Mouse (Mus musculus): ENCODE measurements around the gene Mlycd.

The Mlycd gene

DNA sequence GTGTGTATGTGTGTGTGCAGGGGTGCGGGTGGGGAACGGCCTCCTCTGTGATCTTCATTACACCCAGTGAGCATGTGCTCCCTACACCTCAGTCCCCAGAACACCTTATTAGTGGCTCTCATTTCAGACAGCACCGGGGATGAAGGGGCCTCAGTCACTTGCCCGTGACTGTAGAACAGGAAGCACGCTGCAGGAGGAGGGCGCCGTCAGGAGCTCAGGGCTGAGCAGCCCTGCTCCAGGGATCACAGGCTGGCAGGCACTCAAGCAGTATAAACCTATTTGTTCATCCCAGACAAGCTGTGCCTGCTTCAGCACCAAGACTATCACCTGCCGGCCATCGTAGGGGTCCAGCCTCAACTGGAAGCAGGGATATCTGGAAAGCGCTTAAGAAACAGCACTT lies 9.2 kb downstream of the Mlycd start:
- no peak for DNase-seq (ENCODE audit: low read depth, low spot score)

DNA sequence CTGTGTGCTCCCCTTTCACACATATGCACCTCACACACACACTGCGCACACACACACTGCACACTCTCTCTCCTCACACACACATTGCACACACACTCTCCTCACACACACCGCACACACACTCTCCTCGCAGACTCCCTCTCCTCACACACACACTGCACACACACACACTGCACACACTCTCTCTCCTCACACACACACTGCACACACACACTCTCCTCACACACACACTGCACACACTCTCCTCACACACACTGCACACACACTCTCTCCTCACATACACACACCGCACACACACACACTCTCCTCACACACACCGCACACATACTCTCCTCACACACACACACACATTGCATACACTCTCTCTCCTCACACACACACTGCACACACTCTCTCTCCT lies 10.0 kb downstream of the Mlycd start:
- DNase-seq (ENCODE audit: low read depth, low spot score) = no peak

- DNase-seq (ENCODE audit: low read depth, low spot score) = peak; percentile 54
Measured at GRCm38 (mm10) chr8:119408311-119408710, 13.6 kb downstream of the Mlycd start.

DNA sequence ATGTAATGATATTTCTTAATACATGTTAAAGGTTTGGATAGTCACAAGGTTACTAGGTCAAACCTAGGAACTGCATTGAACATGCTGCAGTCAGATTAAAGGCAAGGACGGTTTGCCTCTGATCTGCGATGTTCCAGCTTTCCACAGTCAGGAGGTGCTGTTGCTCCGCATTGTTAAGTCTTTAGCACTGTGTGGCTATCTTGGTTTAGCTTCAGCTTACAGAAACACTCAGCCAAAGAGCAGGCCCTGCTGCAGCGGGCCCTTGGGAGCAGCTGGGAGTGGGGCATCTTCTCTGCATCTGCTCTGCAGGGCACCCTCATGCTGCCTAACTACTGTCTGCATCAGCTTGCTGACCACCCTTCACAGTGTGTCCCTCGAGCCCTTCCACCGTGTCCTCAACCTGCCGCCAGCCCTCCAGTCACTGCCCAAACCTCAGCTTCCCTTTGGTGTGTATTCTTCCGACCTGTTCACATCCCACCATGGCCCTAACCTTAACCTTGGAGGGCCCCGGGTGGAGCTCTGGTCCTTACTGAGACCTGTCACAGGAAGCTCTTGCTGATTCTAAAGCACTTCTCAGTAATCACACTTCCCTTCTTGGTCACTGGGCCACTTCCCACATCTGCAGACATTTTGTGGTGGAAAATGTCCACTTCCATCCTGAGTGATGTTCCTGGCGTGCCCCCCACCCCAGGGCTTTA lies 17.5 kb downstream of the Mlycd start:
- peak; percentile 34 for DNase-seq (ENCODE audit: low read depth, low spot score)

- peak; percentile 81 for DNase-seq (ENCODE audit: low read depth, low spot score)
Measured at GRCm38 (mm10) chr8:119412735-119413498, 18.2 kb downstream of the Mlycd start.

DNA sequence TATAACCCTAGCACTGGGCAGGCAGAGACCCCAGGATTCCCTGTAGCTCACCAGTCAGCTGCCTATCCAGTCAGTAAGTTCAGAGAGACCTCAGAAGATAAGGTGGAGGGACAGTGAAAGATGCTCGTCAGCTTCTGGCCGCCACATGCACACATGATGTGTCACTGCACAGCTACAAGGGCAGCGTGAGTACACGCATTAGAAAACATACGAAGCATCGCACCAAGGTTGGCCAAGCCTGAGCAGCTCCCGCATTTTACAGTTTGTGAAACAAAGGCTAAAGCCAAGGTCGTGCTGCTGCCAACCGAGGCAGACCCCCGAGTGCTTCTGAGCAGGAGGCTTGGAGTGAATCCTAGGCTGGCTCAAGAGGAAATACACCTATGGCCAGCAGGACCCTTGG lies 18.9 kb downstream of the Mlycd start:
- no peak for DNase-seq (ENCODE audit: low read depth, low spot score)

GRCm38 (mm10) chr8:119420318-119420717 lies 25.6 kb downstream of the Mlycd start:
- no peak for DNase-seq (ENCODE audit: low read depth, low spot score)

DNA sequence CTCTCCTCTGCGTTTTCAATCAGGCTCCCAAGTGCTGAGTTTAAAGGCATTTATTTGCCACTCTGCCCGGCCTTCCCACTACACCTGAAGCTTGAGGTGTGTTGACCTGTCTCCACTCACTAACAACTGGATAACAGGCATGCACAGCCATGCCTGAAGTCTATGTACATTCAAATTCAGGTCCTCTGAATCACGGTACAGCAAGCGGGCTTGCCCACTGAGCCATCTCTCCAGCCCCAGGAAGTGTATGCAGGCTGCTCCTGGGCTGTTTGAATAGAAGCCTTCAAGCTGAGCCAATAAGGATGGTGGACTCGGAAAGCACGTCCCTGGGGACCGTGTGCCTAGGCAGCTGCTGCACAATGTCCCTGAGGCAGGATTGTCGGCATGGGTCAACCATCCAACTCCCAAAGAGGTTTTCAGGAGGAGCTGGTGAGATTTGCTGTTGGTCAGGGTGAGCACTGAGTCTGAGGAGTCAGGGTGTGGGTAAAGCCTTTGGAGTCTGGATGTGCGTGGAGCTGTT lies 27.0 kb downstream of the Mlycd start:
- no peak for DNase-seq (ENCODE audit: low read depth, low spot score)

DNA sequence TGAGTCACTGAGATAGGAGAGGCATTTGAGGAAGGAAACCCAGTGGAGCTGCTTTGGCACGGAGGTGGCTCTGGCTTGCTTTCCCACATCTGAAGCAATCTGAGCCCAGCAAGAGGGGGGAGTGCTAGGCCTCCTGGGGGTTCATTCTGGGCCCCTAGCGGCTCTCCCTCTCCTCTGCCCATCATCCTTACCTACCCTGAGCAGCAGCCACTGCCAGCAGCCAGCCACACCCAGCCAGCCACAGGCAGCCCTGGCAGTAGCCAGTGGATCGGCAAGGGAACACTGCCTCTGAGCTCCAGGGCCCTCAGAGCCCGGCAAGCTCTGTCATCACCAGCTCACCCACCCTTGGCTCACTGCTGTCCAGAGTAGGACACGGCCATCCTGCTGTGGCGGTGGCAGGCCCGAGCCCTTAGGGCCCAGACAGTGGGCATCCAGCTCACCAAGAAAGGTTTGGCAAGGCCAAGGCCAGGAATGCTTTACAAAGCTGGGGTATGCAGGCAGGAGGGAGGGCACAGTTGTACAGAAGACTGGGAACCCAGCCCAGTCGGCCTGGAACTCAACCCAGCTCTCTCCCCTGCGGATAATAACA lies 27.5 kb downstream of the Mlycd start:
- DNase-seq (ENCODE audit: low read depth, low spot score) = no peak

DNA sequence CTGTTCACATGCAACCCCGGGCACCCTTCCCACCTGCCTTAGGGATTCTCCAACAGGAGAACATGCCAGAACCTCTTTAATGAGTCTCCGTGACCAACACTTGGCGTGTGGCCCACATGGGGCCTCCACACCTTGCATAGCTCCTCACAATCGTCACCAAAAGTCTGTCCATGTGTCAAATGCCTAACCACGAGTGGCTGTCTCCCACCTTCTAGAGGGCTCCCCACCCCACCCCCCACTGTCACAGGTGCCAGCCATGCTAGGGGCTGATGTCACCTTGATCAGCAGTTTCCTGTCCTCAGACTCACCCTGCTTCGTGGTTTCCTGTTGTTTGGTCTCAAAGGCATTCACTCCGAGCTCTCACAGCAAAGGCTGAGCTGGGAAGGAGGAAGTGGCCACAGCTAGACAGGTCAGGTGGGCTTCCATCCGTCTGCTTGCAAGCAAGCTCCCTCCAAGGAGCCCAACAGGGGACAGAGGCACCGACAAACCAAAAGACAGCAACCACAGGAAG lies 29.0 kb downstream of the Mlycd start:
- DNase-seq (ENCODE audit: low read depth, low spot score) = no peak

DNA sequence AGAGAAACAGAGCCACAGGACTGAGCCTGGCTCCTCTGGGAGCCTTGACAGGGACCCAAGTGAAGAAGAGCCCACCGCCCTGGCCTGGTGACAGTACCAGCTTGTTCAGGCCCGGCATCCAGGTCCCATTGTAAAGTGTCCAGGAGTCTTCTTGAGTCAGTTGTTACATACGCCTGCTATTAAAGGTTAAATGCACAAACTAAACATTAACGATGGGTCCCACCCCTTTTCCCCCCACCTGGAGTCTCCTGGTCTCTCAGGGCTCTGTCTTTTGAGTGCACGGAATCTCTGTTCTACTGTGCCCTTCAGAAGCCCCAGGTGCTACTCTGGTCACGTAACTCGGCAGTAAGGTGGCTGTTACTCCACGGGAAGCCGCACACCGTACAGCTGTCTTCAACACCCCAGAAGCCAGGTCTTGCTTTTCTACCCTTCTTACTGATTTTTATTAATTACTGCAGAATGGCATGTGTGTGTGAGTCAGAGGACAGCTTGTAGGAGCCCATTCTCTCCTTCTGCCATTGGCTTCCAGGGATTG lies 29.6 kb downstream of the Mlycd start:
- no peak for DNase-seq (ENCODE audit: low read depth, low spot score)

DNA sequence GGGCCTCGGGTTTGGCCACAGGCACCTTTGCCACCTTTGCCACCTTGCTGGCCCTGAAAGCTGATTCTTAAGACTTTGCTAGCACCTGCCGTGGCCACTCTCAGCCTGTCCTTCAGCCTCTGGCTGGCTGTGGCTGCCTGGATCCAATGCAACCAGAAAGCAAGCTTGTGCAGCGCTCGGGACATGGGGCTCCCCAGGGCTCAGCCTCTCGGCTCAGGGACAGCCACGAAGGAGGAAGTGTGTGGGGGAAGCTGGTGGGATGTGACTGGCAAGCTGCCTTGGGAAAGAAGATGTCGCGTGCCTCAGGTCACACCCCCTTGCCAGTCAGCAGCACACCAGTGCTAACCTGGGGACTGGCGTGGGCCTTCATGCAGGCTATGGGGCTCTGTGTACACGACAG lies 30.1 kb downstream of the Mlycd start:
- no peak for DNase-seq (ENCODE audit: low read depth, low spot score)

- no peak for DNase-seq (ENCODE audit: low read depth, low spot score)
Measured at GRCm38 (mm10) chr8:119425533-119425932, 30.9 kb downstream of the Mlycd start.

DNA sequence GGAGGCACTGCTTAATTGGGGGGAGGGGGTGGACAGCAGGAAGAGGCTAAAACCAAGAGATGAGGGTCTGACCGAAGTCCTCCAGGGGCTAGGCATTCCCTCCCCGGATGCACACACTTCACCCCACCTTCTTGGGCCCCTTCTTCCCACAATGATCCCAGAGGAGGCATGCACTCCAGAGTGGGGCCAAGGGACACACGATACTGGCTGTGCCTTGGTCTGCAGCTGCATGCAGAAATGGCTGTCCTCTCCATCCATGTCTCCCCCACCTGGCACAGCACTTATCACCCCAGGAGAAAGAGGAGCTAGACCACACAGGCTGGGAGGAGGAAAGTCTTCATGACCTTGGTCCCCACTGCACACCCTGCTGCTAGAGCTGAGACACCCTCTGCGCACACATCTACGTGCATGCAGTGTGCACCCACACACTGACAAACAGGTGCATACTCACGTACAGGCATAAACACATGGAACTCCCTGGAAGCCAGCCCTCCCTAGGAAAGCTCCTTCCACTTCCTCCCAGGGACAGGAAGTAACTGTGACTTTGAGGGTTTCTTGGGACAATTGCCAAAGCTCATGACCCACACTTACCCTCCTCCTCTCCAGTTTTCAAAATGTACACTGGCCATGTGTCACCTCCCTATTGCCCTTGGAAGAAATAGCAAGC lies 31.5 kb downstream of the Mlycd start:
- DNase-seq (ENCODE audit: low read depth, low spot score) = no peak

DNA sequence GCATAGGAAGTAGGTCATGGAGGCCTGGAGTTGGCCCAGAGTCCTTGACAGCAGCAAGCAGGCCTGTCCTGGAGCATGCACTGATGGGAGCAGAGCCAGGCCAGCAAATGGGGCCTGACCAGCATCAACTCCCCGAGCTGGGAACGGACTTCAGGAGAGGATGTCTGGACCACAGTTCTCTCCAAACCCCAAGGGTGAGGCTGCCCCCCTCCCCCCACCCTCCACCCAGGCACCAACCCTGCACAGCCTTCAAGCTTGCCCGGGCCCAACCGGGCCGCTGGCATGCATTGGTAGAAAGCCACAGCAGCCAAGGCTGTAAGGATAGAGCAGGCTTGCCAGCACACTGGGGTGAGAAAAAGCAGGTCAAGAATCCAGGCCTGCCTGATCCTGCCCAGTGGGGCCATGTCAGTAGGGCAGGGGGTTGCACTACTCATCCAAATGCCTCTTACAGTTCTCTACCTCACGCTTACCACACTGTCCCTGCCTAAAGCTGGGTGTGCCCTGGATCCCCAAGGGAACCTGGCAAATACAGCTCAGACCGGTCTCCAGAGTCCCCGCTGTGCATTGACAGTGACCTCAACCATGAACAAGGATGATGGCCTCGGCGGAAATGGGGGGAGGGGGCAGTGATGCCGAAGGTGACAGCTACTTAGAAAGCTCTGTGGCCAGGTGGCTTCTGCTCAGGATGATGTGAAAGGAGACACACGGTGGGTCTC lies 33.1 kb downstream of the Mlycd start:
- DNase-seq (ENCODE audit: low read depth, low spot score) = no peak

- DNase-seq (ENCODE audit: low read depth, low spot score) = no peak
Measured at GRCm38 (mm10) chr8:119428350-119428740, 33.7 kb downstream of the Mlycd start.

GRCm38 (mm10) chr8:119428766-119429327 lies 34.2 kb downstream of the Mlycd start:
- no peak for DNase-seq (ENCODE audit: low read depth, low spot score)

- no peak for DNase-seq (ENCODE audit: low read depth, low spot score)
Measured at GRCm38 (mm10) chr8:119429552-119429951, 34.9 kb downstream of the Mlycd start.

GRCm38 (mm10) chr8:119430250-119430649 lies 35.6 kb downstream of the Mlycd start:
- DNase-seq (ENCODE audit: low read depth, low spot score) = no peak

- DNase-seq (ENCODE audit: low read depth, low spot score) = no peak
Measured at GRCm38 (mm10) chr8:119430690-119431089, 36.0 kb downstream of the Mlycd start.

DNA sequence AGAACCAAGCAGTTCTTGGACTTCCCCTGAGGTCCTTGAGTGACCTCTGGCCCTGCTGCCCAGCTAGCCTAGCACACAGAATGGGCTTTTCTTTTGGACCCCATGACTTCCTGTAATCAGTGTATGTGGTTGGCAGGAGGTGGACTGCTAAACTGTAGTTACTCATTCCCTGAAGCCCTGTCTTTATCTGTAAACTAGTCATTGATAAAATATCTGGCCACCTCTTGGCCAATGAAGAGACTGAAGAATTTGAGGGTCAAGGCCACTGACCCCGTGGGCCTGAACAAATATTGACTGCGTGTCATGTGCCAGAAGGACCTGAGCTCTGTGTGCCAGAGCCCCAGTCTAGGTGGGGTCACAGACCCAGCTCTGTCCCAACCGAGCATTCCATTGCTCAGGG lies 37.7 kb downstream of the Mlycd start:
- no peak for DNase-seq (ENCODE audit: low read depth, low spot score)

Data from R1 (cell line).